Mouse (Mus musculus) olfactory bulb, adult 2 months (tissue): Measurements from ENCODE around the gene Exoc4.

ENCODE experiments used
- CTCF ChIP-seq: fragments of 200-500 bp; IDR thresholded peaks from 2 replicates; pipeline ENCODE4 v1.5.1; 2012; ENCODE audit warnings: low read depth, mild to moderate bottlenecking, low read length, moderate library complexity; ENCODE audit not compliant: insufficient read depth
- POLR2A ChIP-seq: fragments of 200-500 bp; IDR thresholded peaks from 2 replicates; pipeline ENCODE4 v1.6.1; 2012; ENCODE audit warnings: mild to moderate bottlenecking, low read depth, low read length, moderate library complexity; ENCODE audit not compliant: insufficient read depth

DNA sequence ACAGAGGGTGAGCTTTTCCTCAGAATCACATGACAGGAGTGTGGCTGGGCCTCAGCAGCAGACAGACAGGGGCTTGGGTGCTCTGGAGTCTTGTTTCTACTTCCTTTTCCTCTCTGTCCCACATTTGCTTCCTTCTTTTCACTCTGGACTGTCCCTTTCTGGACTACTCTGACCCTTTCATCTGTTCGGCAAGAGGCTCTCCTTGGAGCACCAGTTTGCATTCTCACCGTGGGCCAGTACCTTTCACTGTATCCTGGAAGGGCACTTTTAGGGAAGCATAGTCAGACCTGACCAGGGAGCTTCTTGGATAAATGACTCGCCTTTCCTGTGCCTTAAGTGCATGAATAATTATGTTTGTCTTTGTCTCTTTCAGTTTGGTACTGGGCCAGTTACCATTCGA lies 266.5 kb downstream of the Exoc4 start:
- TF ChIP-seq CTCF (no peak), POLR2A (no peak)
